Mouse (Mus musculus) left cerebral cortex, postnatal 25 days (tissue): ENCODE measurements around the gene Pgap3. TPM values are rescaled to one million over a fixed set of nuclear protein-coding genes. Genes with fewer than 3 reads are reported as not detected.

Experiments used
- DNase-seq, 2 experiments: peaks; one replicate each; pipeline ENCODE4 v3.0.0; 2022; ENCODE audit warnings: low spot score in 2 of 2, mixed read lengths in 1 of 2
- intact Hi-C: fragments of 180-260 bp; cut with DNase I; formaldehyde crosslinking; loops from one replicate; pipeline ENCODE4 v1.15.1; 2025
- total RNA-seq, 2 experiments: library from RNA; stranded (reverse); gene quantifications; 2 replicates each; pipeline ENCODE4 v1.2.3; 2021

Gene Pgap3
- 10 to 100 TPM; 10.1 to 11.3 TPM for total RNA-seq

- DNase-seq = peak; percentile 88 to 95
- intact Hi-C loops = no loop called here
These were observed at the start of gene Pgap3 for GRCm38 (mm10) chr11:98400161-98400726. Pgap3 (minus strand) TSS chr11:98400490.

- intact Hi-C loops = no loop called here
- no peak for DNase-seq
These were observed 49.1 kb upstream of the Pgap3 start for GRCm38 (mm10) chr11:98449419-98449818.

DNA sequence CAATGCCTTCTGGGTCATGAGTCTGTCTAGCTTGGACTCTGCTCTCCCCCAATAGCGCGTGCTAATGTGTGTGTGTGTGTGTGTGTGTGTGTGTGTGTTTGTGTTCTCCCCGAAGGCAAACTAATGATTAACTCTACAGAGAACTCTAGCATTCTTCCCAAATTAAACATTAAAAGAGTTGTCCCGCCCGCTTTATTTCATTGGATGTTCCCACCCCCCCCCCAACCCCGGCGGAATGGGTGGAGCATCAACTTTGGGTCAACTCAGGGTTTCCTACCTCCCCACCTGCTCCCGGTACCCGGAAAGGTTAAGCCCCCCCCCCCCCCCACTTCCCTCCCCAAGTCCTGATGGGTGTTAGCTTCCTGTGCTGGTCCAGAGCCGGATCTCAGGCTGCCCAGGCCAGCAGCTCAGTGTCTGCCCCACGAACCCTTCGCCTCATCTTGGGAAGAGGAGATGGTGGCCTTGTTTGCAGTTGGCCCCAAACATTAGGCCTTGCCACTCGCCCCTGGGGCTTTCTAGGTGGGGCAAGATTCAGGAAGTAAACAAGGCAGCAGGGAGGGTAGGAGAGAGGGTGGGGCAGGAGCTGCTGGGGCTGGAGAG, 48.0 kb upstream of the Pgap3 start:
- no peak for DNase-seq
- intact Hi-C loops = no loop called here

- DNase-seq = no peak
- intact Hi-C loops = no loop called here
These were observed 47.2 kb upstream of the Pgap3 start for GRCm38 (mm10) chr11:98447475-98447834.

GRCm38 (mm10) chr11:98446562-98447474, 46.5 kb upstream of the Pgap3 start:
- DNase-seq = no peak
- intact Hi-C loops = no loop called here

DNA sequence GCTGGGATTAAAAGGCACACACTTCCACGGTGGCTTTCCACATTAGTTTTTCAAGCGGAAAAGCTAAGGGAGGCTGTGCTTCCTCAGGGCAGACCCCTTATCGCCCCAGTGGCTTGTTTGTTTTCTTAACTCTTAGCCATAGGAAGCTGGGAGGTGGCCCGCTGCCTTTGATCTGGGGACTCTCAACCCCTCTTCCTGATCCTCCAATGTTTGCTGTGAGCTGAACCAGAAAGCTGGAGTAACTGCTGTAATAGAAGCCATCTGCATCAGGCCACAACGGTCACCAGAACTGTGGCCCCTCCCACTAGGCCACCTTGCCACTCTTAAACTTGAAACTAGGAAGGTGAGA, 45.9 kb upstream of the Pgap3 start, which contains the start of gene Grb7:
Gene Grb7, plus strand, starts transcription at position 182 of the 349 bp plus-strand sequence.
- intact Hi-C loops = no loop called here
- no peak for DNase-seq

DNA sequence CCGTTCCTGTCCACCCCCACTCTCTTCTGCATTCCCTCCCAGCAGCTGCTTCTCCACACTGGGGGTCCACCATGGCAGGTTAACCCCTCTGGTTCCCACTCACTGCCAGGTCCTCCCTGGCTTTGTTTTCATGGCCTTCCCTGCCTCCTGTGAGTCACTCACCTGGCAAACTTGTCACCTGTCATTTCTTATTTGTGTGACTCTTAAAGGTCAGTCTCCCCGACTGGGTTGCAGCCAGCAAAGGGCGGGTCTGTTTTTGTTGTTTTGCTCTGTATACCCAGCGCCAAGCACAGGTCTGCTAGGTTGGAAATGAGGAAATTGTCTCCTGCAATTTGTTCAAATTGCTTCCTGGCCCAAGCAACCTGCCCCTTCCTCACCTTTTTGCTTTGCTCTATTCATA, 45.4 kb upstream of the Pgap3 start:
- no peak for DNase-seq
- intact Hi-C loops = no loop called here

DNA sequence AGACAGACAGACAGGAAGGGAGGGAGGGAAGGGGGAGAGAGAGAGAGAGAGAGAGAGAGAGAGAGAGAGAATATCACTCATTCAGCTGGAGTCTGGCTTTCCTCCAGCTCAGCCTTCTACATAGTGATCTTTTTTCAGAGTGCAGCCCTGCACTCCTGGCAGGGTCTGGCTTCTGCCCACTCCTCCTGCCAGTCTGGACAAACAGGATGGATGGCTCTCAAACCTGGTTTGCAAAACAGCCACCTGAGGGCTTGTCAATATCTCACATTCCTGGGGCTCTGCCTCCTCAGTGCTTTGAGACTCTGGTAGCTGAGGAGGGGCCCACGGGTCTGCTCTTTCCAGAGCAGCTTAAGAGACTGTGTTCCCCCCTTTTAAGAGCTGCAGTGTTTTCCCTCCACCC, 44.9 kb upstream of the Pgap3 start:
- intact Hi-C loops = no loop called here
- no peak for DNase-seq

DNA sequence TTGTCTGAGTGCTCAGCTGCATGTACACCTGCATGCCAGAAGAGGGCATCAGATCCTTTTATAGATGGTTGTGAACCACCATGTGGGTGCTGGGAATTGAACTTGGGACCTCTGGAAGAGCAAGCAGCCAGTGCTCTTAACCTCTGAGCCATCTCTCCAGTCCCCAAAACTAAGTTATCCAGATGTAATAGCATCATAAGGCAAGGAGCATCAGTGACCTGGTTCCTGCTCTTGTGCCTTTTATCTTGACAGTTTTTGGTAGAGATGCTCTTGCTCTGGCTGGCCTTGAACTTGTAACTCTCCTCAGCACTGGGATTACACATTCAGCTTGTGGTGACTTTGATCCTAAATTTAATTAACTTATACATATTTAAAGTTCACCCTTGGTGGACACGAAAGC, 43.4 kb upstream of the Pgap3 start:
- DNase-seq = no peak
- intact Hi-C loops = no loop called here

DNA sequence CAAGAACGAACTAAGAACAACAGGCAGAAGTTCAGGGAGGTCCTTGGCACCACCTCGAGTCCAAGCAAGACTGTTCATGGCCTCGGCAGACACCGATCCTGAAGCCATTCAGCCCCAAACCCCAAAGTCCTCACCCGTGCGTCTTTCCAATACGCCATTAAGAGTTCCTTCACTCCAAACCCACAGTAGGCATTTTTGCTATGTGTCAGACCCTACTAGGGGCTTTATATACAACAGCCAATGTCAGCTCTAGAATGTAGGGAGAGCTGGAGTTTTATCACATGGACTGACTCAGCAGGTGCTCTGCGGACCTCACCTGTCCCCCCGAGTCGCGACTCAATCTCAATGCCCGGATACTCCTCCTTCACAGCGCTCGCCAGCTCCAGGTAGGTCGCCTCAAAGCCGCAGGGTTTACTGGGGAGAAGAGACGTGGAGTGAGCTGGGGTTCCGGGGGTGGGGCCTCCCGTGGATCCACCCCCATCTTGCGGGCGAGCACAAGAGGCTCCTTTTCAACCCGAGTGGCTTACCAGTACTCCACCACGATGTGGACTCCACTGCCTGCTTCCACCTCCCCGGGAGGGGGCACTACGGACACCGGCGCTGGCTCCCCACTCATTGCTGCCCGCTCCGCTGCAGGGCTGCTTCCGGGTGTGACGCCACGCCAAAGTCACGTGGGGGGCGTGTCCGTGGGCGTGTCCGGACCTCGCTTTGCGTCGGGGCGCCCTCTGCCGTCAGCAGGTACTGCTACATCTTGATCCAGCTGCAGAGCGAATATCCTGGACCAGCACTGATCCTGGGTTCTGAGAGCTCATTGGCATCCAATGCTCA, 38.3 kb upstream of the Pgap3 start, which contains the start of gene Mien1:
Gene Mien1, minus strand, starts transcription at position 661 of the 828 bp plus-strand sequence.
- intact Hi-C loops = loop anchor here (5.0 kb wide), 1 partner anchor 96 kb away; no protein-coding TSS in a partner anchor
- DNase-seq = peak; percentile 97

DNA sequence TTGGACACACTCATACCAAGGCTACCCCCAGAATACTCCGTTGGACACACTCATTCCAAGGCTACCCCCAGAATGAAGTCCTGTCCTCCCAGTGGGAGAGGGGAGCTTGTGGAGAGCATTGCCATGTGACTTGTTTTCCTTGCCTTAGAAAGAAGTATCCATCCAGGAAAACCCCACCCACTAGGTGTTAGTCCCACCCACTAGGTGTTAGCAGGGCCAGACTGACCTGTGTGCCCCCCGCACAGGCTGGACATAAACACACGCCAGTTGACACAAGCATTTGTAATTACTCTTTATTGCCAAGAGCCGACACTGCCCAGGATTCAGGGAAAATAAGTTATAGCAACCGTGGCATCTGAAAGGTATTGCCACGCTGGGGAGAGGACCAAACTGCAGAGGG, 37.2 kb upstream of the Pgap3 start:
- no peak for DNase-seq
- intact Hi-C loops = loop anchor here (5.0 kb wide), 1 partner anchor 95 kb away; no protein-coding TSS in a partner anchor

DNA sequence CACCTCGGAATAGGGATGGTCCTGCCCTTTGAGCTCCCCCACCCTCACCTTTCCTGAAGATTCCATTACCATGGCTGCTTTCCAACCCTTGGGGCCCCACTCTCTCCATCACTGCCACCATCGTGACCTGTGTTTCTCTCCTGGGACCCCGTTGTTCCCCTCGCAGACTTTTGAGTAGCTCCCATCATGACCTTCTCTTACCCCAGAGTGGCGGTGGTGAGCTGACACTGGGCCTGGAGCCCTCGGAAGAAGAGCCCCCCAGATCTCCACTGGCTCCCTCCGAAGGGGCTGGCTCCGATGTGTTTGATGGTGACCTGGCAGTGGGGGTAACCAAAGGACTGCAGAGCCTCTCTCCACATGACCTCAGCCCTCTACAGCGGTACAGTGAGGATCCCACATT, 35.4 kb upstream of the Pgap3 start:
- intact Hi-C loops = loop anchor here (5.0 kb wide), 1 partner anchor 93 kb away; no protein-coding TSS in a partner anchor

GRCm38 (mm10) chr11:98431743-98432502, 31.6 kb upstream of the Pgap3 start:
- intact Hi-C loops = no loop called here
- no peak for DNase-seq

More for the DNA sequence above, 35.4 kb upstream of the Pgap3 start:
- DNase-seq = no peak

DNA sequence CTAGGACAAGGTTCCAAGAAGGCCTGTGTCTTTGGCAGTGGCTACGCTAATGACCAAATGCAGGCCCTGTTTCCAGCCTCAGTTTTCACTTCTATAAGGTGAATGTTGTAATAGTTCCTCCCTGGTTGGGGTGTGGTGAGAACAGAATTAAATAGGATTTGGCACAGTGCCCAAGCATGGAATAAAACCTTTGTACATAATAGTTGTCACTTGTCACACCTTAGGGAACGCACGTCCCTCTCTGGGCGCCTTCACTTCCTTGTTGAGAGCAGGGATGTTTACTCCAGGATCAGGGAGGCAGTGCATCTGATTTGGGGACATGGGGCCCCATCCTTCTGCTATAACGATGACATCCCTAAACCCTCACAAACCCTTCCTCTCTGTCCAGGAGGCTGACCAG, 28.1 kb upstream of the Pgap3 start:
- intact Hi-C loops = no loop called here
- DNase-seq = no peak

- DNase-seq = no peak
- intact Hi-C loops = no loop called here
These were observed 26.3 kb upstream of the Pgap3 start for GRCm38 (mm10) chr11:98426592-98426991.

GRCm38 (mm10) chr11:98418939-98419547, 18.8 kb upstream of the Pgap3 start:
- intact Hi-C loops = no loop called here
- DNase-seq = no peak

- DNase-seq = peak in 1 of 2 experiments; percentile 37
- intact Hi-C loops = no loop called here
These were observed 18.0 kb upstream of the Pgap3 start for GRCm38 (mm10) chr11:98418273-98418672.

GRCm38 (mm10) chr11:98417074-98417473, 16.8 kb upstream of the Pgap3 start:
- intact Hi-C loops = no loop called here
- no peak for DNase-seq

GRCm38 (mm10) chr11:98414162-98414561, 13.9 kb upstream of the Pgap3 start:
- intact Hi-C loops = no loop called here
- no peak for DNase-seq
